Mouse (Mus musculus) ES-Bruce4 (cell line): Measurements from ENCODE around the gene Arv1. TPM values are rescaled to one million over a fixed set of nuclear protein-coding genes. Genes with fewer than 3 reads are reported as not detected.

ENCODE experiments used
- H3K27ac ChIP-seq: 2 replicates; pipeline ENCODE4 v1.5.1; 2012; ENCODE audit warnings: low read length, inconsistent platforms; ENCODE audit not compliant: insufficient read depth
- H3K27me3 ChIP-seq: 2 replicates; pipeline ENCODE4 v1.6.1; 2012; ENCODE audit warnings: mild to moderate bottlenecking, low read length, inconsistent platforms; ENCODE audit not compliant: control insufficient read depth, poor library complexity, insufficient read depth, severe bottlenecking
- H3K36me3 ChIP-seq: 2 replicates; pipeline ENCODE4 v1.6.1; 2012; ENCODE audit warnings: inconsistent platforms, mild to moderate bottlenecking, low read length, moderate library complexity; ENCODE audit not compliant: control insufficient read depth, poor library complexity, insufficient read depth, severe bottlenecking
- H3K4me1 ChIP-seq: one replicate; pipeline ENCODE4 v1.8.1; 2011; ENCODE audit warnings: low read length; ENCODE audit not compliant: control insufficient read depth, insufficient read depth
- H3K4me3 ChIP-seq: 2 replicates; pipeline ENCODE4 v1.5.1; 2011; ENCODE audit warnings: low read depth, mild to moderate bottlenecking, low read length
- H3K9ac ChIP-seq: 2 replicates; pipeline ENCODE4 v1.6.1; 2012; ENCODE audit warnings: low read depth, mild to moderate bottlenecking, inconsistent platforms; ENCODE audit not compliant: poor library complexity, severe bottlenecking
- H3K9me3 ChIP-seq: replicated peaks from 2 replicates; pipeline ENCODE4 v1.6.1; 2012; ENCODE audit warnings: mild to moderate bottlenecking, low read length, inconsistent platforms; ENCODE audit not compliant: control insufficient read depth, poor library complexity, insufficient read depth, severe bottlenecking
- CTCF ChIP-seq: IDR thresholded peaks from one replicate; pipeline ENCODE4 v1.8.1; 2011; ENCODE audit warnings: low read depth, low read length
- EP300 ChIP-seq: IDR thresholded peaks from 2 replicates; pipeline ENCODE4 v1.6.1; 2011; ENCODE audit warnings: low read depth, low read length; ENCODE audit not compliant: insufficient read depth
- POLR2A ChIP-seq: IDR thresholded peaks from one replicate; pipeline ENCODE4 v1.8.1; 2011; ENCODE audit warnings: low read length; ENCODE audit not compliant: insufficient read depth
- polyA plus RNA-seq: library from polyadenylated mRNA; stranded (reverse); fragments of >200 nt; gene quantifications from 2 replicates; pipeline ENCODE4 v1.2.4, GENCODE M21; 2011; ENCODE audit warnings: low read depth; ENCODE audit not compliant: missing spikeins, insufficient read depth, insufficient read length

Gene Arv1
- polyA plus RNA-seq, result 25.4 and 28.8 TPM in 2 replicates

GRCm38 (mm10) chr8:124721862-124722515 lies at the start of gene Arv1, which contains the start of gene Ttc13:
Gene Arv1, plus strand, starts transcription at chr8:124722139.
Gene Ttc13, minus strand, starts transcription at chr8:124721983.
- no peaks in the 10 kb centered on the region for H3K9me3 ChIP-seq
- peak within 1 kb of the TSS; percentile 93 for H3K9ac ChIP-seq
- H3K36me3 ChIP-seq, result peaks cover 5% of the 10 kb centered on the region
- no peaks in the 10 kb centered on the region for H3K27me3 ChIP-seq
- H3K4me3 ChIP-seq, result peak within 1 kb of the TSS; percentile 83
- H3K27ac ChIP-seq, result no peak within 1 kb of the TSS
- no peaks in the 10 kb centered on the region for H3K4me1 ChIP-seq
- no peak for TF ChIP-seq EP300
- TF ChIP-seq POLR2A, result no peak
- no peak for TF ChIP-seq CTCF

GRCm38 (mm10) chr8:124672345-124672744 lies 49.6 kb upstream of the Arv1 start:
- H3K27me3 ChIP-seq, result no peaks in the 10 kb centered on the region
- H3K4me3 ChIP-seq, result no peak overlapping the region
- no peaks in the 10 kb centered on the region for H3K36me3 ChIP-seq
- no peak overlapping the region for H3K9ac ChIP-seq
- no peak overlapping the region for H3K27ac ChIP-seq
- H3K4me1 ChIP-seq, result no peaks in the 10 kb centered on the region
- no peaks in the 10 kb centered on the region for H3K9me3 ChIP-seq
- TF ChIP-seq POLR2A, result no peak
- TF ChIP-seq CTCF, result no peak
- TF ChIP-seq EP300, result no peak

- Histone ChIP-seq H3K4me1 (no peaks in the 10 kb centered on the region), H3K9ac (no peak overlapping the region), H3K27ac (no peak overlapping the region), H3K9me3 (no peaks in the 10 kb centered on the region), H3K4me3 (no peak overlapping the region), H3K27me3 (no peaks in the 10 kb centered on the region), H3K36me3 (no peaks in the 10 kb centered on the region)
- TF ChIP-seq POLR2A (no peak), CTCF (no peak), EP300 (no peak)
These were observed 45.3 kb upstream of the Arv1 start for GRCm38 (mm10) chr8:124676661-124677060.

GRCm38 (mm10) chr8:124677078-124677477 lies 44.9 kb upstream of the Arv1 start:
- H3K4me3 ChIP-seq, result no peak overlapping the region
- H3K9ac ChIP-seq, result no peak overlapping the region
- no peaks in the 10 kb centered on the region for H3K27me3 ChIP-seq
- no peaks in the 10 kb centered on the region for H3K9me3 ChIP-seq
- H3K36me3 ChIP-seq, result 0 out of 2 replicates have a peak, but pooled peaks cover under 1% of the 10 kb centered on the region
- H3K27ac ChIP-seq, result no peak overlapping the region
- H3K4me1 ChIP-seq, result no peaks in the 10 kb centered on the region
- TF ChIP-seq EP300 (no peak), POLR2A (no peak), CTCF (no peak)

GRCm38 (mm10) chr8:124677486-124677885 lies 44.5 kb upstream of the Arv1 start:
- H3K9me3 ChIP-seq, result no peaks in the 10 kb centered on the region
- no peak overlapping the region for H3K27ac ChIP-seq
- H3K27me3 ChIP-seq, result no peaks in the 10 kb centered on the region
- 0 out of 2 replicates have a peak, but pooled peaks cover 3% of the 10 kb centered on the region for H3K36me3 ChIP-seq
- H3K4me1 ChIP-seq, result no peaks in the 10 kb centered on the region
- no peak overlapping the region for H3K9ac ChIP-seq
- no peak overlapping the region for H3K4me3 ChIP-seq
- peak; percentile 98 for TF ChIP-seq CTCF
- TF ChIP-seq POLR2A, result no peak
- 0 out of 2 replicates have a peak, but pooled peaks have one; percentile 17 for TF ChIP-seq EP300

GRCm38 (mm10) chr8:124678246-124678645 lies 43.7 kb upstream of the Arv1 start:
- H3K36me3 ChIP-seq, result peaks cover 3% of the 10 kb centered on the region; the same call in 1 of the 2 replicates
- H3K27me3 ChIP-seq, result no peaks in the 10 kb centered on the region
- no peak overlapping the region for H3K4me3 ChIP-seq
- no peaks in the 10 kb centered on the region for H3K4me1 ChIP-seq
- no peaks in the 10 kb centered on the region for H3K9me3 ChIP-seq
- TF ChIP-seq CTCF (no peak), EP300 (no peak), POLR2A (no peak)
- no peak overlapping the region for H3K9ac ChIP-seq
- H3K27ac ChIP-seq, result no peak overlapping the region
